Mouse (Mus musculus): Measurements from ENCODE around the gene Rsph1. TPM values are rescaled to one million over a fixed set of nuclear protein-coding genes. Genes with fewer than 3 reads are reported as not detected.

Rsph1 gene
- under 1 TPM in 1 of 2 experiments, not detected in 1; 0.73 TPM for total RNA-seq (2023)

GRCm38 (mm10) chr17:31276922-31277918, at the start of gene Rsph1:
TSS of gene Rsph1 (minus strand) at chr17:31277383.

GRCm38 (mm10) chr17:31286492-31286891, 9.3 kb upstream of the Rsph1 start, which contains the start of gene Slc37a1:
TSS of gene Slc37a1 (plus strand) at chr17:31286792.

GRCm38 (mm10) chr17:31207771-31208334, 69.3 kb downstream of the Rsph1 start, which contains the start of gene Ubash3a:
TSS of gene Ubash3a (plus strand) at chr17:31207873.

Other genes starting within 250 kb of the Rsph1 start
- 100 to 1,000 TPM in 1 of 2 experiments, 10 to 100 TPM in 1; 92.6 to 116 TPM for gene Abcg1, start 219.7 kb downstream of the Rsph1 start, total RNA-seq (2023)
- not detected for gene Tff3, start 147.7 kb downstream of the Rsph1 start, total RNA-seq (2023)
- not detected for gene Tff2, start 133.1 kb downstream of the Rsph1 start, total RNA-seq (2023)
- gene Tff1, start 112.1 kb downstream of the Rsph1 start, total RNA-seq (2023): not detected
- gene Tmprss3, start 78.4 kb downstream of the Rsph1 start, total RNA-seq (2023): under 1 TPM; 0.24 to 0.41 TPM
- 100 to 1,000 TPM in 1 of 2 experiments, 10 to 100 TPM in 1; 97.2 to 107 TPM for gene Ubash3a, start 69.5 kb downstream of the Rsph1 start, total RNA-seq (2023)
- 100 to 1,000 TPM in 1 of 2 experiments, 10 to 100 TPM in 1; 93.7 to 101 TPM for gene Slc37a1, start 9.4 kb upstream of the Rsph1 start, total RNA-seq (2023)
- 1 to 10 TPM in 1 of 2 experiments, under 1 TPM in 1; 0.96 to 1.2 TPM for gene Pde9a, start 108.8 kb upstream of the Rsph1 start, total RNA-seq (2023)
- 10 to 100 TPM; 42.7 to 50.1 TPM for gene Wdr4, start 242.6 kb upstream of the Rsph1 start, total RNA-seq (2023)
- gene Ndufv3, start 242.7 kb upstream of the Rsph1 start, total RNA-seq (2023): 100 to 1,000 TPM; 126 to 127 TPM

All from T-cell, adult 66 days (primary cell).